Mouse (Mus musculus) kidney, postnatal 36 days (tissue): Measurements from ENCODE around the gene Gpat2.
A peak's percentile ranks its signal among the peaks of the same experiment; 100 is the strongest.

ENCODE experiments used
- DNase-seq, 2 experiments: peaks; one replicate each; pipeline ENCODE4 v3.0.0; 2021 to 2022; ENCODE audit warnings: mixed read lengths in 2 of 2

The Gpat2 gene

DNA sequence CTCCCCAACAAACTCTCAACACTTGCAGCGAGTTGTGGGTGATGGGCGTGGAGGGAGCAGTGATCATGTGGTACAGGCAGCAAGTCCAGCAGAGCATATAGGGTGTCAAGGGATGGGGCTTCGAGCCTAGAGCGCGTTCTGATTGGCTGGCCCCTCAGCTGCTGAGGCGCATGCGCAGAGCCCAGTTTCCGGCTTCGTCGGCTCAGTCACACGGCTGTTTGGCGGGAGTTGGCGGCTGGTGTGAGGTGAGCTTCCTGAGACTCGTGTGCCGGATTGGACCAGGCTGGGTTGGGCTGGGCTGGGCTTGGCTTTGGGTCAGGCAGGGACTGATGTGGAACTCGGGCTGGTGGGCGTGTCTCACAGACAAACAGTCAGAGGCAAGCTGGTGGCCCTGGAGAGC lies at the start of gene Gpat2:
TSS of gene Gpat2 (plus strand) at position 223 of the 400 bp plus-strand sequence.
- no peak for DNase-seq

DNA sequence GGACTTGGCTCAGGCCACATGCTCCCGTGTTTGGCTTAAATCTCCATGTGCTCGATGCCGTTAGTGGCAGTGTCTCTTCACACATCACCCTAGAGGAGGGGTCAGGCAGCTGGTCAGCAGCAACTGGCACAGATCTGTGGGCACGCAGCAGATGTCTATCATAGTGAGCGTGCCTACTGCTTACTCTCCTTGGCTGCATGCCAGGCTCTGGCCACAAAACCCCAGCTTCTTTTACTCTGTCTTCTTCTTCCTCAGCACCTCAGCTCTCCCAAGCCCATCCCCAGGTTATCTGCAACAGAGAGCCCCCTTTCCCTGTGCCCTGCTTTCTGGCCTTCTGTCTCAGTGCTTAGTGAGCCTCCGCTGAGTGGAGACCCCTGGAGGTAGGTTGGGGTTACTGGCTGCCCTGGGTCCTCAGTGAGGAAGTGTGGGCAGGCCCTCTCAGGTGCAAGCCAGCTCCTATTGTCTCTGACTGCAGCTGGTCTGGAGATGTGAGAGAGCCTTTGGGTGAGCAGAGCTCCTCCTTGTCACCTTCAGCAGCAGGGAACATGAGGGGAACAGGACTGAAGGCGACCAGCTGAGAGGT lies 49.1 kb upstream of the Gpat2 start:
- DNase-seq, result peak in 1 of 2 experiments; percentile 52

- peak; percentile 59 to 64 for DNase-seq
Measured at GRCm38 (mm10) chr2:127376423-127377051, 48.5 kb upstream of the Gpat2 start.

- peak in 1 of 2 experiments; percentile 43 for DNase-seq
Measured at GRCm38 (mm10) chr2:127377942-127378610, 46.9 kb upstream of the Gpat2 start.

DNA sequence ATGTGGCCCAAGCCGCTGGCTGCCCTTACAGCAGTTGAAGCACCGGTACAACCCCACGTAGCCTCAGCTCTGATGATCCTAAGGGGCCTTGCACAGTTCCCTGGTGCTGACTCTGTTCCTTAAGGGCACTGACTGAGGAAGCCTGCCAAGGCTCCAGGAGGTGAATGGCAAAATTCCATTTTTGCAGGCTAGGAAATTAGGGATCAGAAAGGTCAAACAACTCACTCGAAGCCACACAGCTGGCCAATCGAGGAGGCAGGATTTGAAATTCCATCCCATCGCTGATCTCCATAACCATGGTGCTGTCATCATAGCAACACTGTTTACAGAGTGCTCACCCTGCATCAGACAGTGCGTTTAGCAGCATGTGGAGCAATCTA lies 46.4 kb upstream of the Gpat2 start:
- peak; percentile 80 to 89 for DNase-seq

DNA sequence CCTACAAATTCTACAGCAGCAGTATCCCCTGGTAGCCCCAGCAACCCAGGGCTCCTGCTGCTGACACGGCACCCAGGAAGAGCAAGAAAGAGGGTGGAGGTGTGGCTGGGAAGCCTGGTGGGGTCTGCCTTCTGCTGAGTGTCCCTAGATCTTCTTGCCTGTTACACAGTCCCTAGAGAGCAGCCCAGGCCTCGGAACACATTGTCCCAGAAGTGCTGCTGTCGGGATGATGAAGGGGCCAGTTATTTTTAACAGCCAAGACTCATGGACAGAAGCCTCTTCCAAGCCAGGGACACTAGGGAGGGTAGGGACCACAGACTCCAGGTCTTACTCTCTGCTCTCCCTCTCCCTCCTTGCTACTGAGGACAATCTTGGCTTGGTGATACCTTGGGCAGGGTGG lies 45.7 kb upstream of the Gpat2 start:
- peak in 1 of 2 experiments; percentile 63 for DNase-seq

GRCm38 (mm10) chr2:127383881-127384280 lies 41.1 kb upstream of the Gpat2 start:
- DNase-seq, result no peak

DNA sequence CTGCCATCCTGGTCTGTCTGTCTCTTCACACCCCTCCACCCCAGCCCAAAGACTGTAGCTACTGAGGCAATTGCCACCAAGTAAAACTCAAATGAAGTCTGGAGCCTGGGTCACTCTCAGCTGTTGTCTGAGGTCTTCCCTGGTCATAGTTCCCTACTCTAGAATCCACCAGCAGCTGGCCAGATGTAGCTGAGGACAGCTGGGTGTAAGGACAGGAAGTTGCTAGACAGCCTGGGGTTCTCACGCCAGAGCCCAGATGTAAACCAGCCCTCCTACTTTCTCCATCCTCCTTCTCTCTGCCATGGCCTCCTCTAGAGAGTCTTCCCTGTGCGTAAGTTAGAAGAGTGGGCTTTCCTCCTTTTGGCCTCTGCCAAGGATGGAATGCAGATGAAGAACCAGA lies 37.5 kb upstream of the Gpat2 start:
- peak in 1 of 2 experiments; percentile 22 for DNase-seq

DNA sequence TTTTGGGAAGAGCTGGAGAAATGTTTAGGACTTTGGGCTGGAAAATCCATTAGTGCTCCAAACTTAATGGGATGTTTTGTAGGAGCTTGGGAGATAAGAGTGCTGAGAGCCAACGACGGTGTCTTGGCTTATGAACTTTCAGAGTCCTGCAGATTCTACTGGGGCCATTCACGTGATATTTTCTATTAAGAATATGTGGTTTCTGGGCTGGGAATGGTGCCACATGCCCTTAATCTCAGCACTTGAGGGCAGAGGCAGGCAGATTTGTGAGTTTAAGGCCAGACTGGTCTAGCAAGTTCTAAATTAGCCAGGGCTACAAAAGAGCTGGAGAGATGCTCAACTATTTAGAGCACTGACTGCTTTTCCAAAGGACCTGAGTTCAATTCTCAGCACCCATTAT lies 34.6 kb upstream of the Gpat2 start:
- peak; percentile 45 to 64 for DNase-seq

- DNase-seq, result no peak
Measured at GRCm38 (mm10) chr2:127390846-127391245, 34.2 kb upstream of the Gpat2 start.

DNA sequence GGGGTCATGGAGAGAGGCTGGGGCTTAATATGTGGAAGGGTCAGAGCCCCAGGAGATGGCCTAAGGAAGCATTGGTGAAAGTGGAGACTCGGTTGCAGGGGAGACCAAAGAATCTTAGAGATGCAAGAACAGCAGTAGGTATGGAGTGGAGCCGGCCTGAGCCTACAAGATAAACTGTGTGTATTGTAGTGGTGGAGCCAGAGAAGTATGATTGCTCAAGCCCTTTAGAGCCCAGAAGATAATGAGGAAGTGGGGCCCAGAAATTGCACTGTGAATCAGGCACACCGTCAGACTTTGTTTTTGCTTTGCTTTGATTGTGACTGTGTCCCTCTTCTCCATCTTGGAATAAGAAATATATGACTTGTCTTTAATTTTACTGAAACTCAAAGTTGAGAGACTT lies 33.7 kb upstream of the Gpat2 start:
- no peak for DNase-seq

DNA sequence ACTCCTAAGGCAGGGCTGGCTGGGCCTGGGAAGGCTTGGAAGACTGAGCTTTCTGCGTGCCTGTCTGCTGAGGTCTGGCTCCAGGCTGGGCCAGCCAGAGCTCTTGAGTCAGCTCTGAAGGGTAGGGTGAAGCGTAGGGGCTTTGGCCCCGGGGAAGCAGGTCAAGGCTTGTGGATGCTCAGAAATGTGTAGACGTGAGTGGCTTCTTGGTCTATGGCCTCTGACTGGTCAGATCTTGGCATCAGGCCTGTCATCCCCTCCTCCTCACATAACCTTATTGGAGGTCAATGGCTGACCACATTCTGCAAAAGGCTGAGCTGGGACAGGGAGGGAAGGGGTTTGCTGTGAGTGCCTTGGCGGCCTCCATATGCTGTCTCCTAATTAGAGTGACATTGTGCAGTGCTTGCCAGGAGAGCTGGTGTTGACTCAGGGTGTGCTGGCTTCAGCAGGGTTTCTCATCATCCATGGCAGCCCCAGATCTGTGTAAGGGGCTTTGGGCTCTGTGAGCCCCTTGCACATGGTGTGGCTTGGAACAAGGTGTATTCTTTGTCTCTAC lies 30.3 kb upstream of the Gpat2 start:
- peak; percentile 37 to 43 for DNase-seq

- DNase-seq, result peak in 1 of 2 experiments; percentile 23
Measured at GRCm38 (mm10) chr2:127398738-127399137, 26.3 kb upstream of the Gpat2 start.

GRCm38 (mm10) chr2:127411126-127411525 lies 13.9 kb upstream of the Gpat2 start:
- no peak for DNase-seq

DNA sequence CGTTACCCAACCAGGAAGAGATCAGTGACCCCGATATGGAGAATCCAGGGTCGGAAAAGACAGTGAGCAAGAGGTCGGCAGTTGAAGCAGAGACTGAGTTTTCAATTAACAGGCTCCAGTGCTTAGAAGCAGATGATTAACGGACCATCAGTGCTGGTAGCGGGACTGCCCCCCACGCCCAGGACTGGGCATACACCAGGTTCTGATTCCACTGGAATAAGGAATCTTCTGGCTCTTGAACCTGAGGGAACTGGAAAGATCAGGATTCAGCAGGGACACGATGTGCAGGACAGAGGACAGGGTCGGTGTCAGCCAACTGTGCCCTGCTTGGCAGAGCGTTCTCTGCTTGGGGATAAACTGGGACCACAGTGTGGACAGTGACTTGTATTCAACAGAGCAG lies 9.2 kb upstream of the Gpat2 start:
- DNase-seq, result peak; percentile 88 to 95

- DNase-seq, result peak; percentile 77 to 91
Measured at GRCm38 (mm10) chr2:127416706-127417105, 8.3 kb upstream of the Gpat2 start.

- DNase-seq, result peak; percentile 74 to 84
Measured at GRCm38 (mm10) chr2:127418266-127418970, 6.6 kb upstream of the Gpat2 start.

GRCm38 (mm10) chr2:127430238-127430637 lies 5.2 kb downstream of the Gpat2 start:
- DNase-seq, result peak; percentile 74 to 77

GRCm38 (mm10) chr2:127433487-127434295 lies 8.7 kb downstream of the Gpat2 start:
- DNase-seq, result no peak

DNA sequence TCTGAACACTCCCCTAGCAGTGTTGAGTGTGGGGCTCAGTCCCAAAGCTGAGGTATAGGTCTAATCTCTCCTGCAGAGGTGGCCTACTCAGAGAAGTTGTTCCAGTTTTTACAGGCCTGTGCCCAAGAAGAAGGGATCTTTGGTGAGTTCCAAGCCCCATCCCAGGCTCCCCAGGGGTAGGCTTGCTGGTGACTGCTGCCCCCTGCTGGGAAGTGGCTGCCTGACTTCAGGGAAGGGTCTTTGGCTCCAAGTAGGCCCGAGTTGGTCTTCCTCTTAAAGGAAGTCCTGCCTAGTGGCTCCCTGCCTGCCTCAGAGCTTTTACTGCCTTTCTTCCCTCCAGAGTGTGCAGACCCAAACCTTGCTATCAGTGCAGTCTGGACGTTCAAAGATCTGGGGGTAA lies 10.1 kb downstream of the Gpat2 start:
- DNase-seq, result peak; percentile 36 to 81

GRCm38 (mm10) chr2:127435554-127435953 lies 10.6 kb downstream of the Gpat2 start:
- no peak for DNase-seq

DNA sequence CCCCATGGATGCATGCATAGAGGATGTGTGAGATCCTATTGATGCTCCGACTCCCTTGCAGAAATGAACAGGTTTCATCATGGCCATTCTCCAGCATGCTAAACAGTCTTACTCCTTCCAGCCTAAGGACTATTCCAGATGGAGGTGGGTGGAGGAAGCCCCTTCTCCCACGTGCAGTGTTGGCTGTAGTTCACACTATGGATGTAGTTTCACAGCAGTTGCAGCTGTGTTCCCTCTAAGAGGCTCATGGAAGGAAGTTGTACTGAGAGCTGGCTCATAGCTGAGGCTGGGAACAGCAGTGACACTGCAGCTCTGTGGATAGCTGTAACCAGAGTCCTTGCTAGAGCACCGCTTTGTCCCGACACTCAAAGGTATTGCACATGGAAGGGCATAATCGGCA lies 12.7 kb downstream of the Gpat2 start:
- no peak for DNase-seq
